ENCODE assay signal across 16 mouse cellular contexts in genomic region chr16:75903028-75903427, GRCm38 (mm10).
"Had no signal": no experiment of that assay in that cellular context is flagged by ENCODE, and none has a peak within 500 bp of the region (broad histone marks: within the 10 kb centered on the region; RNA-seq: fewer than 3 reads in every experiment).

No protein-coding gene starts in this region.

- H3K4me1 ChIP-seq: midbrain, embryonic 10.5 days; midbrain, embryonic 12.5 days; neural tube, embryonic 12.5 days; stomach, embryonic 15.5 days had no signal

- H3K27ac ChIP-seq: midbrain, embryonic 10.5 days; midbrain, embryonic 12.5 days; neural tube, embryonic 12.5 days; stomach, embryonic 15.5 days; stomach, postnatal 0 days had no signal

- H3K36me3 ChIP-seq: midbrain, embryonic 10.5 days; midbrain, embryonic 12.5 days; neural tube, embryonic 12.5 days; stomach, embryonic 15.5 days had no signal

- ATAC-seq: midbrain, embryonic 16.5 days had no signal

- H3K9me3 ChIP-seq: midbrain, embryonic 10.5 days; midbrain, embryonic 12.5 days; neural tube, embryonic 12.5 days; stomach, embryonic 15.5 days had no signal

- DNase-seq: lung, adult 18-20 months; lung, embryonic 14.5 days; lung, postnatal 10 days; lung, postnatal 4 days; midbrain, embryonic 14.5 days; right cerebral cortex, postnatal 14 days; thymus, adult 2 months; thymus, postnatal 25 days; thymus, postnatal 4 days had no signal

- H3K4me3 ChIP-seq: midbrain, embryonic 10.5 days; midbrain, embryonic 12.5 days; myocyte; neural tube, embryonic 12.5 days; stomach, embryonic 15.5 days had no signal

- H3K27me3 ChIP-seq: midbrain, embryonic 12.5 days; neural tube, embryonic 12.5 days; stomach, embryonic 15.5 days had no signal
